Mouse (Mus musculus): Measurements from ENCODE around the gene Gprin1. TPM values are rescaled to one million over a fixed set of nuclear protein-coding genes. Genes with fewer than 3 reads are reported as not detected.

Gprin1 gene
- total and polyA plus RNA-seq, 2 experiments from 2014 or later = 23.0 to 170 TPM

GRCm38 (mm10) chr13:54746896-54747295, 2.8 kb downstream of the Gprin1 start:
- H3K9ac ChIP-seq (replicated peaks; ENCODE audit: low read length, poor library complexity, severe bottlenecking) = 0 out of 2 replicates have a peak overlapping the region, but pooled peaks have one; percentile 24
- DNase-seq (ENCODE audit: low spot score) (peak; percentile 50), ATAC-seq (ENCODE audit: low FRiP score) (no peak)
- peaks cover 18% of the 10 kb centered on the region for H3K4me1 ChIP-seq (ENCODE audit: insufficient read depth, low read length)
- no peaks in the 10 kb centered on the region for H3K27me3 ChIP-seq (ENCODE audit: insufficient read depth, low read length)
- no peak for TF ChIP-seq CTCF (IDR thresholded peaks at IDR 0.05)
- no peaks in the 10 kb centered on the region for H3K9me3 ChIP-seq (ENCODE audit: low read length)
- H3K4me3 ChIP-seq (ENCODE audit: low read depth, low read length) = no peak overlapping the region
- no peaks in the 10 kb centered on the region for H3K36me3 ChIP-seq (ENCODE audit: insufficient read depth, low read length)
- WGBS = 25% methylated on average over 10 of the region's 10 CpGs
- H3K27ac ChIP-seq (ENCODE audit: low read depth, low read length) = no peak overlapping the region
- peak overlapping the region; percentile 73 for H3K4me2 ChIP-seq (ENCODE audit: low read depth, low read length, poor library complexity, severe bottlenecking)

DNA sequence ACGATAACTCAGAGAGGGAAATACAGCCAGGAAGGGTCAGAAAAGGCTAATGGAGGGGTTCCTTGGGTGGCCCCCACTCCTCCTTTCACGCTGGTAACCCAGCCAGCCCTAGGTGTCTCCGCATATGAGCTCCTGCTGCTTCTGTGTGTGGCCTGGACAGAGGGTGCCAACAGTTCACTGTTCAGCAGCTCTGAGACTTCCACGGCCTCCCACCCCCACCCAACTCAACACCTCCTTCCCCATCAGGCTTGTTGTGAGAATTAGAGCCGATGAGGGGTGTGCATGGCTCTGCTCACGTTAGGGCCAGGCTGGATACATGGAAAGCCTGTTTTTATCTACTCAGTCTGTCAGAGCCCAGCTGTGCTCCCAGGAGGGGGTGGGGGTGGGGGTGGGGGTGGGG, 3.6 kb downstream of the Gprin1 start:
- Histone ChIP-seq H3K27ac (ENCODE audit: low read depth, low read length) (no peak overlapping the region), H3K9ac (replicated peaks; ENCODE audit: low read length, poor library complexity, severe bottlenecking) (no peak overlapping the region), H3K9me3 (ENCODE audit: low read length) (no peaks in the 10 kb centered on the region), H3K4me1 (ENCODE audit: insufficient read depth, low read length) (peaks cover 18% of the 10 kb centered on the region), H3K4me2 (ENCODE audit: low read depth, low read length, poor library complexity, severe bottlenecking) (peak overlapping the region; percentile 6; the same call in 1 of the 2 replicates), H3K27me3 (ENCODE audit: insufficient read depth, low read length) (no peaks in the 10 kb centered on the region), H3K36me3 (ENCODE audit: insufficient read depth, low read length) (no peaks in the 10 kb centered on the region), H3K4me3 (ENCODE audit: low read depth, low read length) (no peak overlapping the region)
- no peak for ATAC-seq (ENCODE audit: low FRiP score)
- DNase-seq (ENCODE audit: low spot score) = no peak
- WGBS = 43% methylated on average over 6 of the region's 6 CpGs
- TF ChIP-seq CTCF (IDR thresholded peaks at IDR 0.05) = no peak

DNA sequence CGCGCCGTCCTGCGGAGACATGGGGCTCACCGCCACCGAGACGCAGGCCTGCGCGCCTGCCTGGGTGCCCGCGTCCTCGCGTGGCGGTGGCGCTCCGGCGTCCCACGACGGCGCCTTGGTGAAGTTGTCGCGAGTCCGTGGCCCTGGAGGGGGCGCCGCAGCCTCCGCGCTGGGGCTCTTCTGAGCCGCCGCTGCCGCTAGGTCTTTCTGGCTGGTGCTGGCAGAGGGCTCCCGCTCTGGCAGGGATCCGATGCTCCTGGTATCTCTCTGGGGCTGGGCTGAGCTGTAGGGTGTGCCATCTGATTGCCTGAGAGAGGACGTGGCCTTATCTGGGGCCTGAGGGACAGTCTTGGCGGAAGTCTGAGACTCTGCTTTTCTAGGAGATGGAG, 11.5 kb downstream of the Gprin1 start:
- no peak for ATAC-seq (ENCODE audit: low FRiP score)
- H3K9me3 ChIP-seq (ENCODE audit: low read length) = no peaks in the 10 kb centered on the region
- no peak overlapping the region for H3K9ac ChIP-seq (replicated peaks; ENCODE audit: low read length, poor library complexity, severe bottlenecking)
- no peaks in the 10 kb centered on the region for H3K4me1 ChIP-seq (ENCODE audit: insufficient read depth, low read length)
- no peaks in the 10 kb centered on the region for H3K27me3 ChIP-seq (ENCODE audit: insufficient read depth, low read length)
- H3K4me2 ChIP-seq (ENCODE audit: low read depth, low read length, poor library complexity, severe bottlenecking) = peak overlapping the region; percentile 33
- TF ChIP-seq CTCF (IDR thresholded peaks at IDR 0.05) = peak; percentile 18
- DNase-seq (ENCODE audit: low spot score) = peak; percentile 46
- H3K36me3 ChIP-seq (ENCODE audit: insufficient read depth, low read length) = peaks cover 22% of the 10 kb centered on the region; the same call in 1 of the 2 replicates
- H3K27ac ChIP-seq (ENCODE audit: low read depth, low read length) = no peak overlapping the region
- WGBS = 9% methylated on average over 33 of the region's 34 CpGs
- H3K4me3 ChIP-seq (ENCODE audit: low read depth, low read length) = no peak overlapping the region

GRCm38 (mm10) chr13:54737488-54738212, 12.0 kb downstream of the Gprin1 start:
- Histone ChIP-seq H3K4me2 (ENCODE audit: low read depth, low read length, poor library complexity, severe bottlenecking) (peak overlapping the region; percentile 33), H3K9ac (replicated peaks; ENCODE audit: low read length, poor library complexity, severe bottlenecking) (no peak overlapping the region; the same call in 1 of the 2 replicates), H3K27ac (ENCODE audit: low read depth, low read length) (no peak overlapping the region), H3K36me3 (ENCODE audit: insufficient read depth, low read length) (peaks cover 22% of the 10 kb centered on the region; the same call in 1 of the 2 replicates), H3K4me1 (ENCODE audit: insufficient read depth, low read length) (no peaks in the 10 kb centered on the region), H3K4me3 (ENCODE audit: low read depth, low read length) (no peak overlapping the region), H3K9me3 (ENCODE audit: low read length) (no peaks in the 10 kb centered on the region), H3K27me3 (ENCODE audit: insufficient read depth, low read length) (no peaks in the 10 kb centered on the region)
- ATAC-seq (ENCODE audit: low FRiP score) = peak; percentile 48; the same call in 1 of the 2 replicates
- peak; percentile 39 for DNase-seq (ENCODE audit: low spot score)
- TF ChIP-seq CTCF (IDR thresholded peaks at IDR 0.05) = no peak
- 5% methylated on average over 56 of the region's 87 CpGs for WGBS

GRCm38 (mm10) chr13:54736931-54737330, 12.7 kb downstream of the Gprin1 start:
- TF ChIP-seq CTCF (IDR thresholded peaks at IDR 0.05) = no peak
- H3K4me3 ChIP-seq (ENCODE audit: low read depth, low read length) = no peak overlapping the region
- H3K27me3 ChIP-seq (ENCODE audit: insufficient read depth, low read length) = no peaks in the 10 kb centered on the region
- H3K27ac ChIP-seq (ENCODE audit: low read depth, low read length) = no peak overlapping the region
- ATAC-seq (ENCODE audit: low FRiP score) (no peak), DNase-seq (ENCODE audit: low spot score) (no peak)
- no peak overlapping the region for H3K9ac ChIP-seq (replicated peaks; ENCODE audit: low read length, poor library complexity, severe bottlenecking)
- no peaks in the 10 kb centered on the region for H3K4me1 ChIP-seq (ENCODE audit: insufficient read depth, low read length)
- H3K36me3 ChIP-seq (ENCODE audit: insufficient read depth, low read length) = peaks cover 22% of the 10 kb centered on the region; the same call in 1 of the 2 replicates
- H3K9me3 ChIP-seq (ENCODE audit: low read length) = no peaks in the 10 kb centered on the region
- no peak overlapping the region for H3K4me2 ChIP-seq (ENCODE audit: low read depth, low read length, poor library complexity, severe bottlenecking)
- 45% methylated on average over 3 of the region's 3 CpGs for WGBS

- DNase-seq (ENCODE audit: low spot score) (peak; percentile 42), ATAC-seq (ENCODE audit: low FRiP score) (no peak)
- TF ChIP-seq CTCF (IDR thresholded peaks at IDR 0.05) = no peak
- Histone ChIP-seq H3K9me3 (ENCODE audit: low read length) (no peaks in the 10 kb centered on the region), H3K27me3 (ENCODE audit: insufficient read depth, low read length) (no peaks in the 10 kb centered on the region), H3K4me2 (ENCODE audit: low read depth, low read length, poor library complexity, severe bottlenecking) (no peak overlapping the region), H3K27ac (ENCODE audit: low read depth, low read length) (no peak overlapping the region), H3K4me1 (ENCODE audit: insufficient read depth, low read length) (no peaks in the 10 kb centered on the region), H3K9ac (replicated peaks; ENCODE audit: low read length, poor library complexity, severe bottlenecking) (no peak overlapping the region), H3K36me3 (ENCODE audit: insufficient read depth, low read length) (no peaks in the 10 kb centered on the region), H3K4me3 (ENCODE audit: low read depth, low read length) (no peak overlapping the region)
- 64% methylated on average over 11 of the region's 11 CpGs for WGBS
Observed at GRCm38 (mm10) chr13:54726131-54726530, 23.5 kb downstream of the Gprin1 start.

All from midbrain, postnatal 0 days (tissue).